Mouse (Mus musculus): ENCODE results near the gene Igdcc3.
A peak's percentile ranks its signal among the peaks of the same experiment; 100 is the strongest.

Gene Igdcc3

DNA sequence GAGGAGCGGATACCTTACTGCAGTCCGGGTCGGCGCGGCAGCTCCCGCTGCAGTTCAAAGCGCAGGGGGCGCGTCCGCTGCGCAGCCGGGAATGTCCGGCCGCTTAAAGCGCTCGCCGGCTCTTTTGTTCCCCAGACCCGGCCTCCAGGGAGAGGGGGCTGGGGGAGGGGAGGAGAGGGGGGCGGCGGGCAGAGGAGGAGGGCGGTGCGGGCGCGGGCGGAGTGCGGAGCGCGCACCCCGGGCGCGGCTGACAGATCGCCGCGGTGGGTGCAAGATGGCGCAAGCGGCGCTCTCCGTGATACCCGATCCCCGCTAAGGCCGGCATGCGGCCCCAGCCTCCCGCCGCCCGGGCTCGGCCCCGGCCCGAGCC is at the start of gene Igdcc3:
Gene Igdcc3 (plus strand): TSS at position 254 of the 370 bp plus-strand sequence.
- DNase-seq, result peak; percentile 42

- DNase-seq, result peak; percentile 46
Observed at GRCm38 (mm10) chr9:65094237-65094636, 46.8 kb upstream of the Igdcc3 start.

DNA sequence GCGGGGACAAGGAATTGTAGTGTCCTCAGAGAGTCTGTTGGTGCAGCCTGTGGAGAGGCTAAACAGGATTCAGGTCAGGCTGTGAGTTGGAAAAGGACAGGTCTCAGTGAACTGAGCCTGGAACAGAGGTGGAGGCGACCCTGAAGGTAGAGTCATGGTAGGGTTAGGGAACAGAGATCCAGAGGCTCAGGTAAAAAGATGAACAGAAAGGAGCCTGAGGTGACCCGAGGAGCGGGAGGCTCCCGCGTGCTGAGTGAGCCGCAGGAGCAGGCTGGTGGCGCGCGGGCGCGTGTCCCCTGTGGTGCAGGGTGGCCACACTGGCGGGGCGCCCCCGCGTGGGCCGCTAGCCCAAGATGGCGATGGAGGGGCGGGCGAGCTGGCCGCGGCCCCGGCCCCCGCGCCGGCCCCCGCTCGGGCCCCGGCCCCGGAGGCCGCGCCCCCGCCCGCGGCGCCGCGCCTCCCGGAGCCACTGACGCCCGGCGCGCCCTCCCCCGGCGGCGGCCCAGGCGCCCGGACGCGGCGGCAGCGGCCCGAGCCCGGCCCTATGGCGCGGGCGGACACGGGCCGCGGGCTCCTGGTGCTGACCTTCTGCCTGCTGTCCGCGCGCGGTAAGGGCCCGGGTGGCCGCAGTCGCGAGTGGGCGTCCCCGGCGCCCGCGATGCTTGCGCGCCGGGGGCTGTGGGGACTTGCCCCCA is 39.9 kb upstream of the Igdcc3 start, which contains the start of gene Igdcc4:
Gene Igdcc4 (plus strand): TSS at position 496 of the 695 bp plus-strand sequence.
- no peak for DNase-seq

DNA sequence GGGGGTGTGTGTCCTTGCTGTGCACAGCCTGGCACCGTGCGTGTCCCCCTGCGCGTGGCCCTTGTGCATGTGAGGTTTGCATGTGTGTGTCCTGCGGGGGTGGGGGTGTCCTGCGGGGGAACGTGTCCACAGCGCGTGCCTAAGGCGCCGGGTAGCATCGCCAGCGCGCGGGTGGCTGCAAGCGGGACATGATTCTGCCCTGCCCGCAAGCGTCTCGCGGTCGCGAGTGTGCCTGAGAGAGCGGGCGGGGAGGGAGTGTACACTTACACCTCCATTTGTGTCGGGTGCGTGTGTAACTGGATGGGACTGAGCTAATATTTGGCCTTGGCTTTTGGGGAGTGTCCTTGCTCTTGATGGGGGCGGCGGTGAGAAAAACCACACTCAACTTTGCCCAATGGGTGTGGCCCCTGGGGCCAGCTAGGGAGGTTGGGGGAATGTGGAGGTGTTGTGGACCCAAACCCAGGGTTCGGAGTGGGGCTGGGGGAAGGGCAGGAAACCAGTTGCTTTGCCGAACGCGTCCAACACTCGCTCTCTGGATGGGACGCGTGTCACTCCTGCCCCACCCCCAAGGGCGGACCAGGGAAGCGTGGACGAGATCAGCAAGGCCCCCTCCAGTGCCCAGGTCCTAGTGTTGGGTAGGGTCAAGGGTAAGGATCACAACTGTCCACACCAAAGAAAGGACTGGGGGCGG is 39.2 kb upstream of the Igdcc3 start:
- DNase-seq, result peak; percentile 22

GRCm38 (mm10) chr9:65102377-65103172 is 38.4 kb upstream of the Igdcc3 start:
- DNase-seq, result no peak

- DNase-seq, result no peak
Observed at GRCm38 (mm10) chr9:65103173-65103752, 37.7 kb upstream of the Igdcc3 start.

DNA sequence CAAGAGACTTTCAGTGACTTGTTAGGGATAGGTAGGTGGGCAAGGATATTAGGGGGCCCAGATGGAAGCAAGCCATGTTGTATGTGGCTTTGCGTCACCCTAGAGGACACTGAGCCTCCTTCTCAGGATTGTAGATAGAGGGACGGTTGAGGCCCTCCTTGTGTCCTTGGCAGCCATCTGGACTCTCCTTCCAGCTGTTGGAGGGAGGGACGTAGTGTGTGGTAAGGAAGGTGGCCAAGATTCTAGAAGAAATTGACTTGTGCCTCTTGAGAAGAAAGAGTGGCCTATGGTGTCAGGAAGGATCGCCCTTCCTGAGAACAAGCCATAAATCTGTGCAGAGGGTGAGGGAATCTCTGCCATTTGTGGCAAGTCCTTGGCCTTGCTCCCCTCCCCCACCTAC is 34.2 kb upstream of the Igdcc3 start:
- DNase-seq, result no peak

DNA sequence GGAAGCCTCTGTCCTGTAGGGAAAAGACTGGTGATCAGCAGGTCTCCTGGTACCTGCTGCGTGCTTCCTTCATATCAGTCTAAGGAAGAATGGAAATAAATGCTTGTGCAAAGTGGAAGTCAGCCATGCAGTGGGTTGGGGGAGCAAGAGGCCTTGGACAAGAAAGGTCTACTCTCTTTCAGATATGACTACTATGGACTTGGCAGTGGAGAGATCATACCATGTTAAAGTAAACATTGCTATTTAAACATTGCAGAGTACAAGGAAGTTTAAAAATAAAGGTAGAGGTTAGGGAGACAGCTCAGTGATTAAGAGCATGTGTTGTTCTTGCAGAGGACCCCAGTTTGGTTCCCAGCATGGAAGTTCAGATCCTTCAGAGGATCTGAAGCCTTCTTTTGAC is 33.1 kb upstream of the Igdcc3 start:
- DNase-seq, result no peak

GRCm38 (mm10) chr9:65109132-65110072 is 31.6 kb upstream of the Igdcc3 start:
- DNase-seq, result no peak

DNA sequence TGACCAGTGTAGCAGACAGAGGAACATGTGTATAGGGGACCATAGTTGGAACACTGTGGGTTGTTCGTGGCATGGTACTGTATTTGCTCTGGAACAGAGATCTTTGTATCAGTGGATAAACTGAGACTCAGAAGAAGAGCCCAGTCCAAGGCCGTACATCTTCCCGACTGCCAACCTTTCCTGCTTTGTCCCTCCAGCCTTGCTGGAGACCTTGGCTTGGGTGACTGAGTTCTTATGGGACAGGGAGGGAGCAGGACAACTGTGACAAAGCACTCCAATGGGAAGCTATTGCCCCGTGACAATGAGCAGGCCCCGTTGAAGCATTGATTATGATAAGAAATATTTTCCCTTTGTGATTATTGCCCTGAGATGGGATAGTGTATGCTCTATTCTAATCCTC is 29.3 kb upstream of the Igdcc3 start:
- DNase-seq, result no peak

DNA sequence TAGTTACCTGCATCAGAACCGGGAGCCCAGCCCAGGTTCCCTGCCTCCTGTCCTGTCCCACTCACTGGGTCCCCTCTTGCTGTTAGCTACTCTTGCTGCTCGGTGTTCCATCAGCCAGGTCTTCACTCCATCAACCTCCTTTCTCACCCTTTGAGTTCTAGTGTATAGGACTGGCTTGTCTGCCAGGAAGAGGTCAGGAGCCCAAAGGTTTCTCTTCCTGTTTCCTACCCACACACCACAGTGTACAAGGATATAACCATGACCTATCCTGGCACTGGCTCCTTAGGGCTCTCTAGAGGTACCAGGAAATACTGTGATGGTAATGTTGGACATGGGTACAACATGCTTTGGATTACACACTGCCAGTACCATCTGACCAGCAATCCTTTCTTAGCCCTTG is 27.3 kb upstream of the Igdcc3 start:
- DNase-seq, result no peak

DNA sequence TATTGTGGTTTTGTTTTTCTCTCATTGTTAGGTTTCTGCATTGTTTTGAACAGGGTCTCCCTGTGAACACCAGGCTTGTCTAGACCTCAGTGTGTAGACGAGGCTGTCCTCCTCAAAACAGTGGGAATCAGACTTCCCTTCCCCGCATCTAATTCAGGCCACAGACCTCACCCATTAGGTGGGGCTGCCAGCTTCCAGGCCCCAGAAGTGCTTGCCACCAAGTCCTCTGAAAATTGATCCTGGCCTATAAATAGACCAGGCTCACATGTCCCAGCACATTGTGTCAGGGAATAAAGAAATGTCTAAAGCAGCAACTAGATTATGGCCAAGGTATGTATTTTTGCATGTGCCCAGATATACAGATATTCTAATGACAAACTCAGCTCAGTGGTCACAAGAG is 25.1 kb upstream of the Igdcc3 start:
- no peak for DNase-seq

DNA sequence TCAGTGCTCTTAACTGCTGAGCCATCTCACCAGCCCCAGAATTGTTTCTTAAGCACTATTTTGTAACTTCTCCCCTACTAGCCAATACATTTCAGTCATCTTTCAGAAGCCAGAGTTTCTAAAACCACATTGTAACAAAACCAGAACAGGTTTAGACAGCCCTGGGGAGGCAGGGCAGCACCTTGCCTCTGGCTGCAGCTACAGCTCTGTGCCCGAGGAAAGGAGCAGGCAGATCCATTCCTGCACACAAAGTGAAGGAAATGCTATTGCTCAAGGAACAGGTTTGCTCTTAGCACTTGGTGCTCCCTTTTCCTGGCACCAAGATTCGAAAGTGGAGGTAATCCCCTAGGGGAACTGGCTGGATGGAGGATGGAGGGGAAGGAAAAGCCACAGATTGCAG is 23.5 kb upstream of the Igdcc3 start:
- no peak for DNase-seq

DNA sequence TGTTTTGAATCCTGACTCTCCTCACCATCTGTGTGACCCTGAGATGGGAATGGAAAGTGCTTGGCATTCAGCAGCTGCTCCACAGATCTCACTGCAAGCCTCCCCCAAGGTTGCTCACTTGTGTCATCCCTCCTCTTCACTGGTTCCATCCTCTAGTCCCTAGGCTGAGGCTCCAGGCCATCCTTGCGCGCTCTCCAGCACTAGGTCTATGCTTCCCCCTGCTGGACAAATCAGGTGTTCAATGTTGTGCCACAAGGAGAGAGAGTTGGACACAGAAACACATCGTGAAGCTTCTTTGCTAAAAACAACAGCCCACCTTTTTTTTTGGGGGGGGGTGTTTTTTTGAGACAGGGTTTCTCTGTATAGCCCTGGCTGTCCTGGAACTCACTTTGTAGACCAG is 20.1 kb upstream of the Igdcc3 start:
- DNase-seq, result peak; percentile 81

DNA sequence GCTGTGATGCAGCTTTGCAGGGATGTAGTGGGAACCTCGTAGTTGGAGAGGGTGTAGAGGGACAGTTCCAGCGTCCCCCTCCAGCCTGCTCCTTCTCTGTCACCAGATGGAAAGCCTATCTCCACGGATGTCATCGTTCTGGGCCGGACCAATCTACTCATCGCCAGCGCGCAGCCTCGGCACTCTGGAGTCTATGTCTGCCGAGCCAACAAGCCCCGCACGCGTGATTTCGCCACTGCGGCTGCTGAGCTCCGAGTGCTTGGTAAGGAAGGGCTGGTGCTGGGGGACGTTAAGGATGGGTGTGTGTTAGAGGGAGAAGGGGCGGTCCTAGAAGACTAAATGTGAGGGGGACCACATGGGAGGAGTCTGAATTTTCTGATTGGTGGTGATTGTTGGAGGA is 18.4 kb upstream of the Igdcc3 start:
- DNase-seq, result no peak

- peak; percentile 67 for DNase-seq
Observed at GRCm38 (mm10) chr9:65123552-65124168, 17.3 kb upstream of the Igdcc3 start.

- peak; percentile 43 for DNase-seq
Observed at GRCm38 (mm10) chr9:65128123-65128815, 12.7 kb upstream of the Igdcc3 start.

GRCm38 (mm10) chr9:65131717-65132116 is 9.3 kb upstream of the Igdcc3 start:
- DNase-seq, result peak; percentile 16

DNA sequence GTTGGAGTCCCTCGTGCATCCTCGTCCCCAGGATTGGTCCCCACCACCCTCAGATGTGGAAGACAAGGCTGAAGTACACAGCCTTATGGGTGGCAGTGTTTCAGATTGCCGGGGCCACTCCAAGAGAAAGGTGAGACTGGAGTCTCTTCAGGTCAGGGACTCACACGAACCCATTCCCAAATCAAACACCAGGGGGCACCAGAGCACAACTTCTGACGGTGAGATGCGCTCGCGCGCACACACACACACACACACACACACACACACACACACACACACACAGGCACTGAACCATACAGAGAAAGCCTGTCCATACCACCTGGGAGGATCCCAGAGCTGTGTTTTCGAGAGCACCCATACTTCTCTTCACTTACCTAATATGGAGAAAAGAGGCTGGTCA is 7.2 kb upstream of the Igdcc3 start:
- DNase-seq, result peak; percentile 85

DNA sequence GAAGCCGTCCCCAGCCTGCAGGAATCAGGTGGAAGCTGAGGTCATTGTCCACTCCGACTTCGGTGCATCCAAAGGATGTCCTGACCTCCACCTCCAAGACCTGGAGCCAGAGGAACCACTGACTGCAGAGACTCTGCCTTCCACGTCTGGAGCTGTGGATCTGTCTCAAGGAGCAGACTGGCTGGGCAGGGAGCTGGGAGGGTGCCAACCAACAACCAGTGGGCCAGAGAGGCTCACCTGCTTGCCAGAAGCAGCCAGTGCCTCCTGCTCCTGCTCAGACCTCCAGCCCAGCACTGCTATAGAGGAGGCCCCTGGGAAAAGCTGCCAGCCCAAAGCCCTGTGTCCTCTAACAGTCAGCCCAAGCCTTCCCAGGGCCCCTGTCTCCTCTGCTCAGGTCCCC is 5.9 kb upstream of the Igdcc3 start:
- DNase-seq, result no peak

GRCm38 (mm10) chr9:65140491-65140890 is 498 bp upstream of the Igdcc3 start:
- no peak for DNase-seq
